Mouse (Mus musculus) bone marrow macrophage, adult 2 months (primary cell): ENCODE results near the gene Morc4.

ENCODE experiments used
- CTCF ChIP-seq: IDR thresholded peaks from 2 replicates; pipeline ENCODE4 v1.5.1; 2012; ENCODE audit warnings: low read depth, mild to moderate bottlenecking, low read length, moderate library complexity
- POLR2A ChIP-seq: IDR thresholded peaks from 2 replicates; pipeline ENCODE4 v1.6.1; 2012; ENCODE audit warnings: mild to moderate bottlenecking, low read depth, low read length, borderline replicate concordance

DNA sequence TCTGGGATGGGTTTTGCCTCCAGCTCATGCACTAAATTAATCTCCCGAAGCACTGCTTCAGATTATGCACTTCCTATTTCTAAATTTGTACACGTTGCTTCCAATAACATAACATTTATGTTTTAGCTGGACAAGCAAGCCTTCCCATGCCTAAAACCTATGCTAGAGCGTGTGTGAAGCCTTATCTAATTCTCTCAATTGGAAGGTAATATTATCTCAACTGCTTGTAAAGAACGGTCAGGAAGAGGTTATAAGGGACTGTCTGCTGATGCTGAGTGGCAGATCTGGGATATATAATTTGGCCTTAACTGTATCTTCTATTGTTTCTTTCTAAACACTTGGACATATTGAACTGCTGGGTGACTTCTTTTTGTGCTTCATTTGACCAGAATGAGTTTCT, 44.6 kb downstream of the Morc4 start:
- TF ChIP-seq CTCF (no peak), POLR2A (no peak)
